Mouse (Mus musculus): ENCODE results near the gene Klhl42. TPM values are rescaled to one million over a fixed set of nuclear protein-coding genes. Genes with fewer than 3 reads are reported as not detected.

Gene Klhl42
- polyA plus RNA-seq, 1 experiment from 2014 or later, result 6.4 TPM

DNA sequence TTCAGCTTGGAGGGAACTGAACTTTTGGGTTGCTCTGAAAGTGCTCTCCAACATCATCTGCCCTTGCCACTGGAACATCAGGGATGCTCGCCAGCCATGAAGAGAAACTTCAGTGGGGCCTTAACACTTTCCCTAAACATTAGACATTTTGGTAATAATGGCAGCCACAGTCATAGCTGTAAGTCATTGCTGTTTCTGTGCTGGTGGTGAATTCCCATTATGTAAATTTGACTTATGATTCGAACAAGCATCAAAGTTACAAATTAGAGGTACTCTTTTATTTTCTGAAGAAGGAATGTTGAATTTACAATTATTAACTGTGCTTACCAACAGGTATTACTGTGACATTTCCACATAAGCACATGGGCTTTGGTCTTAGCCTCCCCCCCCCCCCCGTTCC is 27.0 kb downstream of the Klhl42 start:
- Histone ChIP-seq H3K9me3 (no peaks in the 10 kb centered on the region), H3K27me3 (no peaks in the 10 kb centered on the region), H3K27ac (replicated peaks) (no peak overlapping the region), H3K4me1 (no peaks in the 10 kb centered on the region), H3K36me3 (no peaks in the 10 kb centered on the region), H3K4me2 (replicated peaks) (no peak overlapping the region), H3K9ac (replicated peaks) (no peak overlapping the region), H3K4me3 (no peak overlapping the region)
- ATAC-seq (replicated peaks), result no peak
- WGBS, result 95% methylated on average over 3 of the region's 3 CpGs

DNA sequence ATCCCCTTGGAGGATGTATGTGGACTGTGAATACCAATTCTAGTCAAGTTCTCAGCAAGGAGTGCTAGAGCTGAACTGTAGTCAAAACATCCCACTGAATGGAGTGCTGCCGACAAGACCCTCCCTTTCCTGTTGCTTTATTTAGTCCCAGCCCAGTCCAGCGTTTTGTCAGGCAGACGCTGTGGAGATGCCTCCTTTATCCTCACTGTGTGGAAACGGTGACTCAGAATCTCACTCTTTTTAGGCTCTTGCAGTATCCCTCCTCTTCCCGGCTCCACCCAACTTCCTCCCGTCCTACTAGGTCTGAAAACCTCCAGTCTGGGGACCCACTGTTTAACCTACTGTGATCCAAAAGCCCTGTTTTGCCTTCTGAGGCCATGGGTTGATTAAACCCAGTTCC is 30.1 kb downstream of the Klhl42 start:
- no peaks in the 10 kb centered on the region for H3K4me1 ChIP-seq
- H3K27ac ChIP-seq (replicated peaks), result no peak overlapping the region
- H3K4me2 ChIP-seq (replicated peaks), result no peak overlapping the region
- H3K9ac ChIP-seq (replicated peaks), result no peak overlapping the region
- 55% methylated on average over 6 of the region's 6 CpGs for WGBS
- ATAC-seq (replicated peaks), result no peak
- no peaks in the 10 kb centered on the region for H3K36me3 ChIP-seq
- no peaks in the 10 kb centered on the region for H3K27me3 ChIP-seq
- no peak overlapping the region for H3K4me3 ChIP-seq
- no peaks in the 10 kb centered on the region for H3K9me3 ChIP-seq

DNA sequence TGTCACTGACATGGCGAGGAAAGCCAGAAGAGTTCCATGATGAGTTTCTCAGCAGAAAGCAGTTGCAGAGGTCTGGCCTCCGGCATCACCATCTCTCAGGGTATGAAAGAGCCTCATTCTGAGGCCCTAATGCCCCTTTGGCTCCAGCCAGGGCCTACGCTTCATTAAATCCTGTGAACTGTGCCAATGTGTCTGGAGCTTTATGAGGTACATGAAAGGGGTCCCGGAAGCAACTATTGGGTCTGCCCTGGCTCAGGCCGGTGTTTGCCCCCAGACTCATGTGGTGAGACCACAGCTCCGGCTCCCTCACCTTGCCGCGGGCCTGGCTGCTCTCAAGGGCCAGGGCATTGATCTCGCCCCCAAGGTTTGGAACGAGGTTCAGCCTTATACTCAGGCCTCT is 36.1 kb downstream of the Klhl42 start:
- no peaks in the 10 kb centered on the region for H3K9me3 ChIP-seq
- ATAC-seq (replicated peaks), result 0 out of 2 replicates have a peak, but pooled peaks have one; percentile 46
- H3K4me2 ChIP-seq (replicated peaks), result no peak overlapping the region
- H3K9ac ChIP-seq (replicated peaks), result no peak overlapping the region
- H3K4me1 ChIP-seq, result no peaks in the 10 kb centered on the region
- H3K36me3 ChIP-seq, result no peaks in the 10 kb centered on the region
- no peak overlapping the region for H3K27ac ChIP-seq (replicated peaks)
- no peaks in the 10 kb centered on the region for H3K27me3 ChIP-seq
- 82% methylated on average over 10 of the region's 10 CpGs for WGBS
- H3K4me3 ChIP-seq, result no peak overlapping the region

DNA sequence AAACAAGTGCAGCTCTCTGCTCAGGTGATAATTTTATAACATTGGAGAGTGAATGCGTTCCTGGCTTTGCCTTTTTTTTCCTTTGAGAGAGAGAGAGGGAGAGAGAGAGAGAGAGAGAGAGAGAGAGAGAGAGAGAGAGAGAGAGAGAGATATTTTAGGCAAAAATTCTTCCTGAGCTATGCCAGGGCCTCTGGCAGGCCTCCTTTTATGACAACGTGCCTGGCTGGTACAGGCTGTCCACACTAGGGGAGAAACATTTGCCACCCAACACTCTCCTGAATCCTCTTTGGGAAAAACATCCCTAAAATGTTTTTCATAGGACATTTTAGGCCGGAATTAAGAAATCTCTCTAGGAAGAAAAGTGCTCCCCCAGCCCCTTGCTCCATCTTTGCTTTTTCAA is 47.1 kb downstream of the Klhl42 start:
- Histone ChIP-seq H3K9ac (replicated peaks) (no peak overlapping the region), H3K4me3 (no peak overlapping the region), H3K4me2 (replicated peaks) (no peak overlapping the region), H3K4me1 (no peaks in the 10 kb centered on the region), H3K27me3 (no peaks in the 10 kb centered on the region), H3K27ac (replicated peaks) (no peak overlapping the region), H3K9me3 (no peaks in the 10 kb centered on the region), H3K36me3 (no peaks in the 10 kb centered on the region)
- 82% methylated on average over 3 of the region's 3 CpGs for WGBS
- no peak for ATAC-seq (replicated peaks)

DNA sequence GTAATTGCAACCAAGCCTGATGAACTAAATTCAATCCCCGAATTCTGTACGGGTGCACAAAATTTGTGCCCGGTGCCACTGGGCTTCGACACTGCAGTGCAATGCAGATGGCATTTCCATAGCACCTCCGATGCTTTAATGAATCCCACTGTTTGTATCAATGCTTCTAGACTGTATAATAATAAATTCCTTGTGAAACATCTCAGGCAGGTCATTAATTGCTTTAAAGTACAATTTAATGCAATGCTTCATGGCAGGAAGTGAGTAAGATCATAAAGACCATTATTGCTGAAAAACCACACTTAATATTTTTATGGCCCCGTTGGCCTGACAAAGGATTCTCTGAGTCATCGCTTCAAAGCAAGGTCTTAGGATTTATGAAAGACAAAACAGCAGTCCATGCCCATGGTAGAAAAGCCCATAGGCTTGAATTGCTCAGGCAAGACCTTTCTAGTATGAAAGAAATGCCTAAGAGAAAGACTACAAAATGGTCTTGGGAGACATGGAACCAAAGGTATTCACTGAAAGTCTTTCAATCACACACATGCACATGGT is 49.5 kb downstream of the Klhl42 start:
- H3K27ac ChIP-seq (replicated peaks), result no peak overlapping the region
- 0 out of 2 replicates have a peak, but pooled peaks cover 4% of the 10 kb centered on the region for H3K4me1 ChIP-seq
- H3K4me3 ChIP-seq, result no peak overlapping the region
- H3K9ac ChIP-seq (replicated peaks), result no peak overlapping the region
- no peak for ATAC-seq (replicated peaks)
- H3K4me2 ChIP-seq (replicated peaks), result no peak overlapping the region
- WGBS, result 94% methylated on average over 7 of the region's 7 CpGs
- no peaks in the 10 kb centered on the region for H3K27me3 ChIP-seq
- H3K36me3 ChIP-seq, result no peaks in the 10 kb centered on the region
- H3K9me3 ChIP-seq, result no peaks in the 10 kb centered on the region

DNA sequence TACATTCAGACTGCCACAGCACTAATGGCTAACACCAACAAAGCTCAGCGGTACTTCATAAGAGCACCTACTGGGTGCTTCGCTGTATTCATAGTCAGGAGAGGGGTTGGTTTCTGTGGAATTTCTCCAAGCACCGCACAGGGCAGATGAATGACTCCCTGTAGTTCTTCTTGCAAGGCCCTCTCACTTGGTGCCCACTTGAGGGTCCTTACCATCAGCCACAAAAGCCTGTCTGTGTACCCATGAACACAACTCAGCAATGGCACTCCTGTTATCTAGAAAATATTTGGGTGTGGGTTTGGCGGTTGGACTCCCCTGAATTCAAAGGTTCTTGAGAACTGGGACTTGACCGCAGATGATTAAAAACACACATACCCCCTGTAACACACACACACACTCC is 53.5 kb downstream of the Klhl42 start:
- Histone ChIP-seq H3K4me2 (replicated peaks) (no peak overlapping the region), H3K4me3 (no peak overlapping the region), H3K27me3 (no peaks in the 10 kb centered on the region), H3K36me3 (no peaks in the 10 kb centered on the region), H3K9me3 (no peaks in the 10 kb centered on the region), H3K9ac (replicated peaks) (no peak overlapping the region), H3K27ac (replicated peaks) (no peak overlapping the region), H3K4me1 (0 out of 2 replicates have a peak, but pooled peaks cover 4% of the 10 kb centered on the region)
- ATAC-seq (replicated peaks), result no peak
- 93% methylated on average over 5 of the region's 5 CpGs for WGBS

DNA sequence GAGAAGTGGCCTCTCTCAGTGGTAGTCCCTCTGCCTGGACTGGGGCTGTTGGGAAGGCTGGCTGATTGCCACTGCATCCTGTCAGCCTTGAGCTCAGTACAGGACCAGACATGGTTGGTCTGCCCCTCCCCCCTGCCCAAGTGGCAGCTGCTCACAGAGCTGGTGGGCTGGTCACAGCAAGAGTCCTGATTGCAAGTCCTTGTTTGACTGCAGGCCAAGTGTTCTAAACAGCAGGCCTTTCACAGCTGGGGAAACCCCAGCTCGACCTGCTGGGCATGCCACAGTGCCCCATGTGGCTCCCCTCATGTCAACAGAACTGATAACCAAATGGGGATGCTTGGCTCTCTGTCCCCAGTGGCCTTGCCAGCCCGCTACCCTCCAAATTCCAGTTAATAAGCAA is 54.1 kb downstream of the Klhl42 start:
- peak; percentile 95 for ATAC-seq (replicated peaks)
- Histone ChIP-seq H3K36me3 (no peaks in the 10 kb centered on the region), H3K27me3 (no peaks in the 10 kb centered on the region), H3K4me2 (replicated peaks) (no peak overlapping the region), H3K9me3 (no peaks in the 10 kb centered on the region), H3K9ac (replicated peaks) (no peak overlapping the region), H3K4me1 (0 out of 2 replicates have a peak, but pooled peaks cover 4% of the 10 kb centered on the region), H3K27ac (replicated peaks) (no peak overlapping the region; the same call in 1 of the 2 replicates), H3K4me3 (no peak overlapping the region)
- WGBS, result 32% methylated on average over 2 of the region's 2 CpGs

DNA sequence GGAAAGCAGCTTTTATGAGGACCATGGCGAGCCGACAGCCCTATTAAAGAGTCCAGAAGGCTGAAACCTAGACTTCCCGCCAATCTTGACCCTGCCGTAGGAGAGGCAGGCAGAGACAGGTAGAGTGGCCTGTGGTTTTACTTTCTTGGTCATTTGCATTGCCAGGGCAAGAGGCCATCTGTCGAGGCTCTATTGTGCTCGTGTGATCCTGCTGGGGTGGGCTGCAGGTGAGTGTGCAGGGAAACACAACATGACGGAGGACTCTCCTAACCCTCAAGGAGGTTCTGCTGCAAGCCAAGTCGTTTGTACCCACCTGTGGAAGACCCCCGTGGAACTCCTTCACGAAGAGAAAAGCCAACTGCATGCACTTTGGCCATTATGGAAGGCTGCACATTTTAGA is 54.6 kb downstream of the Klhl42 start:
- peak; percentile 13; the same call in 1 of the 2 replicates for ATAC-seq (replicated peaks)
- Histone ChIP-seq H3K36me3 (no peaks in the 10 kb centered on the region), H3K4me3 (no peak overlapping the region), H3K4me2 (replicated peaks) (no peak overlapping the region), H3K9me3 (no peaks in the 10 kb centered on the region), H3K27ac (replicated peaks) (no peak overlapping the region; the same call in 1 of the 2 replicates), H3K9ac (replicated peaks) (no peak overlapping the region), H3K27me3 (no peaks in the 10 kb centered on the region), H3K4me1 (0 out of 2 replicates have a peak, but pooled peaks cover 4% of the 10 kb centered on the region)
- 65% methylated on average over 10 of the region's 10 CpGs for WGBS

DNA sequence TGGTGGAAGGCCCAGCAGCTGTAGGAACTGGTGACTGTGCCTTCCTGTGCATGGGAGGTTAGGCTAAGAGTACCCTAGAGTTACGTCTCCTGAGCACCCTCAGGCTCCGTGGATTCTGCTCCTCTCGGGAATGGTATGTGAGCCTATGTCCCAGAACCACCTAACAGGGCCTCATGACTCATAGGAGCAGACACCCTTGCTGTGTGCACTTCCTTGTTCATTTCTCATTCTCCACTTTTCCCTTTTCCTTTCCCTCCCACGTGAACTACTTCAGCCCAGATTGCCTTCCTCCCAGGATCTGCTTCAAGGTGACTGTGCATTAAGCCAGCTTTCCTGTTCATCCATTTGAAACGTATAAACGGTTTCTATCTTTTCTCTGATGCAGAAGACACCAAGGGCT is 59.9 kb downstream of the Klhl42 start:
- Histone ChIP-seq H3K27me3 (no peaks in the 10 kb centered on the region), H3K9ac (replicated peaks) (no peak overlapping the region), H3K27ac (replicated peaks) (no peak overlapping the region), H3K4me2 (replicated peaks) (no peak overlapping the region), H3K4me3 (no peak overlapping the region), H3K36me3 (no peaks in the 10 kb centered on the region), H3K4me1 (no peaks in the 10 kb centered on the region), H3K9me3 (no peaks in the 10 kb centered on the region)
- WGBS, result 83% methylated on average over 6 of the region's 6 CpGs
- ATAC-seq (replicated peaks), result no peak

DNA sequence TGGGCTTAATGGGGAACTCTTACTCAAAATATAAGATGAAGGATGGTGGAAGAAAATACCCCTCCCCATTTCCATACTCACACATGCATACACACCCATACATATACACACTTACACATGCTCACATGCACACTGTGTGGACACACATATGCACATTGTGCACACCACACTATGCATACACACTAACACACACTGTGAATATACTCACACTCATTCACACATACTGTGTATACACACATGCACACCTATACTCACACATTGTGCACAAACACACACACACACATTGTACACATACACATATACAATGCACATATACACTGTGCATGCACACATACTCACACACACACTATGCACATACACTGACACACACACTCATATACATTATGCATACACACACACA is 60.7 kb downstream of the Klhl42 start:
- ATAC-seq (replicated peaks), result no peak
- Histone ChIP-seq H3K36me3 (no peaks in the 10 kb centered on the region), H3K9ac (replicated peaks) (no peak overlapping the region), H3K27me3 (no peaks in the 10 kb centered on the region), H3K9me3 (no peaks in the 10 kb centered on the region), H3K4me1 (no peaks in the 10 kb centered on the region), H3K4me2 (replicated peaks) (no peak overlapping the region), H3K4me3 (no peak overlapping the region), H3K27ac (replicated peaks) (no peak overlapping the region)

DNA sequence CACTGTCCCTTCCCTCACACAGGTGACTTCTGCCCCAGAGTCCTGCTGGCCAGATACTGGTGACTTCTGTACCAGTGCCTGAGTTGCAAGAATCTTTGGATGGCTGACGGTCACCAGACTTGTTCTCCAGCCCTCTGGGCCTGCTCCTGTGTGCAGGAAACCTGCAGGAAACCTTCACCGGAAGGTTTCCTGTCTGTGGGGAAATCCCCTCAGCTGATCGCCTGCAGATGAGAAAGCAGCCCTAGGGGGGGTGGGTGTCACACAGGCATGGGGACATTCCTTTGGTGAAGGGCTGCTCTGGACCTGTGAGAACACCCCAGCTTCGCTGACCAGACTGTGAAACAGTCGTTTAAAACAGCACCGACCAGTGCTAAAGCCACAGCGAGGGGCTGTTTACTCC is 63.9 kb downstream of the Klhl42 start:
- Histone ChIP-seq H3K4me1 (no peaks in the 10 kb centered on the region), H3K27ac (replicated peaks) (no peak overlapping the region), H3K27me3 (no peaks in the 10 kb centered on the region), H3K36me3 (no peaks in the 10 kb centered on the region), H3K4me2 (replicated peaks) (no peak overlapping the region), H3K9me3 (no peaks in the 10 kb centered on the region), H3K9ac (replicated peaks) (no peak overlapping the region), H3K4me3 (no peak overlapping the region)
- ATAC-seq (replicated peaks), result no peak
- 87% methylated on average over 7 of the region's 7 CpGs for WGBS

DNA sequence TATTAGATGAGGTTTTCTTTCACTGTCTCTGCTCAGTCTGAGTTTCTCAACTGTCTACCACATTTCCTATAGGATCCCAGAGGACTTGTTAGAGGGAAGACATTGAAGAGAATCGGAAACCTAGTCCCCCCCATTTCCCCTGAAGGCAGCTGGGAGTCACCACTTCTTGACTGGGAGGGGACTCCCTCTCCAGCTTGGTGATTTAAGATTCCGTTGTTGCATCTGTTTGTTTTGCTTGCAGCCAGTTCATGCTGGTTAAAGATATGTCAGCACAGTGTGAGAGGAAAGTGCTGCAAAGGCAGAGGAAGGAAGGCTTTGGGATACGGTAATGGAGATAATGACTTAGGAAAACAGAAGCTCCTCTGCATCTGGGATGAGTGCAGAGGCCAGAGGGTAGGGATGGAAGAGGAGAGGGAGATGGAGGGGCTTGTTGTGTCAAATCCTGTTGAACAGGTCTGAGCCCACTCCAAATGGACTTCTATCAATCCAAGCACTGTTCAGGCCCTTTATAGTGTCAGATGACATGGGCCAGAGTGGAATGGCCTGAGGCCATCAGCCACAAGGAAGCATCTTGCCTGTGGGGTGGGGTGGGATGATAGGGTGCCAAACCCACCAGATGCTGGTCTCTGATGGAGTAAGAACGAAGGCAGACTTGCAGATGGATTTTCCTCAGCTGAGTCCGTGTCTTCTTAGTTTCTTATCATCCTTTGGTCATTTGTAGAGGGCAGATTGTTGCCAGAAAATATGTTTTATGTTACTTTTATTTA is 70.8 kb downstream of the Klhl42 start:
- Histone ChIP-seq H3K4me1 (no peaks in the 10 kb centered on the region), H3K9me3 (no peaks in the 10 kb centered on the region), H3K27ac (replicated peaks) (no peak overlapping the region), H3K9ac (replicated peaks) (no peak overlapping the region), H3K27me3 (no peaks in the 10 kb centered on the region), H3K36me3 (no peaks in the 10 kb centered on the region), H3K4me3 (no peak overlapping the region), H3K4me2 (replicated peaks) (no peak overlapping the region)
- 73% methylated on average over 5 of the region's 5 CpGs for WGBS
- ATAC-seq (replicated peaks), result no peak

Measured in forebrain, embryonic 15.5 days (tissue).